Mouse (Mus musculus) midbrain, embryonic 10.5 days (tissue): ENCODE measurements at regions not wholly inside any gene's neighbourhood (a gene's known extent, or its start where the extent isn't known, plus 50 kb on each side); places are given as distances from the start of the nearest gene placed in this dataset.

Source experiments
- DNase-seq: peaks from one replicate; pipeline ENCODE4 v3.0.0-alpha.2; 2017; ENCODE audit warnings: low spot score
- H3K27ac ChIP-seq: fragments of 300-500 bp; sonication (generic); replicated peaks from 2 replicates; pipeline ENCODE4 v1.5.1; 2016; ENCODE audit warnings: mild to moderate bottlenecking
- H3K27me3 ChIP-seq: fragments of 300-500 bp; sonication (generic); 2 replicates; pipeline ENCODE4 v1.6.1; 2016; ENCODE audit warnings: low read depth, mild to moderate bottlenecking; ENCODE audit not compliant: poor library complexity, severe bottlenecking
- H3K36me3 ChIP-seq: fragments of 300-500 bp; sonication (generic); 2 replicates; pipeline ENCODE4 v1.6.1; 2016; ENCODE audit warnings: mild to moderate bottlenecking, moderate library complexity
- H3K4me1 ChIP-seq: fragments of 300-500 bp; sonication (generic); 2 replicates; pipeline ENCODE4 v1.6.1; 2016
- H3K4me3 ChIP-seq: fragments of 300-500 bp; sonication (generic); 2 replicates; pipeline ENCODE4 v1.5.1; 2016; ENCODE audit warnings: mild to moderate bottlenecking, moderate library complexity
- H3K9me3 ChIP-seq: fragments of 300-500 bp; sonication (generic); replicated peaks from 2 replicates; pipeline ENCODE4 v1.6.1; 2016; ENCODE audit warnings: mild to moderate bottlenecking
- WGBS: fragments of 180-500 bp; shearing (Covaris S2); methylation state at CpG from one replicate; pipeline ENCODE4 v1.1.7; 2016; 5-methylcytosine and 5-hydroxymethylcytosine counted together

DNA sequence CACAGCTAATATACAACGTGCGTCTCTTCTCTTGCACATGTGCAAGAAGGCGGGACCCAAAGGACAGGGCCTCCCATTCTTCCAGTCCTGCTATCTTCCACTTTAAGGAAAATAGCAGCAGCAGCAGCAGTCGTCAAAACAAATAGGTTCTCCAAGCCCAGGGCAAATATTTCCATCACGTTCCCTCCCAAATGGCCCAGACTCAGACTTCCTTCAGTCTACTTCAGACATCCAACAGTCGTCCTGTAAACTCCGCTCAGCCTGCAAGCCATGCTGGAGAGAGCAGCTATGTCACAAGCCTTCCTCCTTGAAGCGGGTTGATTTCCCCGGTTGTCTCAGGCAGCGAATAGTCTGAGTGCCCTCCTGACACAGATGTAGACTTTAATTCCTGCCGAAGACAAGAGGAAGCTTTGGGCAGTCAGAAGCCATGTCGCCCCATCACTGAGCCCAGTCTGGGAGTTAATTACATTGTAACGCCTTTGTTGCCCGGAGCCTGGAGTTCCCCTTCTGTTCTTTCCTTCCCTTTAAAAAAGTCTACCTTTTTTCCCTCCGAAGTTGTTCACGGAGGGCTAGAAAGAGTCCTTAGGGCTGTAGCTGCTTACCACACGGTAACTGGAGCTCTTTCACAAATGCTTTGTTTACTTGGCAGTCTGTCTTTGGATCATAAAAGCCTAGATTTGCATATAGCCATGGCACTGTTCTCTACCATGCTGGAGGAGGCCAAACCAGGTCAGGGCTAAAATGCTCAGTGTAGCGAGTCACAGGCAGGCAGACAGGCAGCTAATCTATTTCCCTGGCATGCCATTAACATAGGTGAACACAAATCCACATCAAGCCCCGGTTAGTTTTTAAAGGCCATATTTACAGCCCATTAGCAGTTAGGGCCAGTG lies 236.7 kb downstream of the Gm10260 start:
- WGBS = 59% methylated on average over 19 of the region's 19 CpGs

DNA sequence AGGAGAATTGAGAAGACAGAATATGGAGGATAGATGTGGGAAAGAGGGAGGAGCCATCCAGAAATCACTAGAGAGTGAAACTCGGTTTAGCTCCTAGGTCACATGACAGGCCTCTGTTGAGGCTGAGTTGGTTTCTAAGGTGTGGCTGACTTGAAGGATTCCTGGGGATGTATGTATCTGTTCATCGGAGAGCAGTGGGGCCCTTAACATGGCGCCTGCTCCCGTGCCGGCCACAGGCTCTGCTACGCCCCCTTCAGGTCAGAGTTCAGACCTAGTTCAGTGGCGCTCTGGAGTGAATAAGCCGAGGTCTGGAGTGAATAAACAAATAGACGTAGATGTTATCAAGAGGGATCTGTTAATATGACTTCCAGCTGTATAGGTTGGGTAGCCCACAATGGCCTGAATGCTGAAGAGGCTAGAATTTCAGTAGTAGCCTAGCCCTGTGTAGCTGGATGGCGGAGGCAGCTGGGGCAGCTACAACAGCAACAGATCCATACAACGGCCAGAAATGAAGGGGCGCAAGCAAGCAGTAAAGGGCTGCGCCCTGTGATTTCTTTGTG lies 239.4 kb downstream of the Gm10260 start:
- DNase-seq = no peak
- Histone ChIP-seq H3K36me3 (no peaks in the 10 kb centered on the region), H3K27ac (no peak overlapping the region), H3K27me3 (no peaks in the 10 kb centered on the region), H3K4me1 (peaks cover 14% of the 10 kb centered on the region), H3K4me3 (no peak overlapping the region), H3K9me3 (no peaks in the 10 kb centered on the region)
- 88% methylated on average over 13 of the region's 13 CpGs for WGBS

More for the DNA sequence above, 236.7 kb downstream of the Gm10260 start:
- Histone ChIP-seq H3K9me3 (no peaks in the 10 kb centered on the region), H3K4me1 (peaks cover 14% of the 10 kb centered on the region), H3K4me3 (no peak overlapping the region), H3K27ac (peak overlapping the region; percentile 79), H3K27me3 (no peaks in the 10 kb centered on the region), H3K36me3 (no peaks in the 10 kb centered on the region)
- DNase-seq = peak; percentile 34

DNA sequence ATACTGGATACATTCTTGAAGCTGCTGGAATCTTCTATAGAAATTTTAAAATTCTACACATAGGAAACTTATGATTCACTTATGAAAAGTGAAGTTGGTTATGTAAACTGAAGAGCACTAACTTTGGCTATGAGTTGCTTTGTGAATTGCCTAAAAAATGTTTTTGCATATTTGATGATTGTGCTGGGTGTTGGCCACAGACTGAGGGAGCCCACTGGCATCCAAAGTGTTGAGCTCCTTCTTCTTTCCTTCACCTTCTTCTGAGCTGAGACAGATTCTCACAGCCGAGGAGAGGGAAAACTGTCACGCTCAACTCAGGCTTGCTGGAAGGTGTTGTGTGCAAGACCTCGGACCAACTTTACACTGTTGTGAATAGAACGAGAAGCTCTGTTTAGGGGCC lies 243.7 kb downstream of the Gm10260 start:
- Histone ChIP-seq H3K36me3 (no peaks in the 10 kb centered on the region), H3K27me3 (no peaks in the 10 kb centered on the region), H3K4me1 (peaks cover 10% of the 10 kb centered on the region), H3K27ac (no peak overlapping the region), H3K9me3 (no peaks in the 10 kb centered on the region), H3K4me3 (no peak overlapping the region)
- 91% methylated on average over 4 of the region's 4 CpGs for WGBS
- DNase-seq = no peak

DNA sequence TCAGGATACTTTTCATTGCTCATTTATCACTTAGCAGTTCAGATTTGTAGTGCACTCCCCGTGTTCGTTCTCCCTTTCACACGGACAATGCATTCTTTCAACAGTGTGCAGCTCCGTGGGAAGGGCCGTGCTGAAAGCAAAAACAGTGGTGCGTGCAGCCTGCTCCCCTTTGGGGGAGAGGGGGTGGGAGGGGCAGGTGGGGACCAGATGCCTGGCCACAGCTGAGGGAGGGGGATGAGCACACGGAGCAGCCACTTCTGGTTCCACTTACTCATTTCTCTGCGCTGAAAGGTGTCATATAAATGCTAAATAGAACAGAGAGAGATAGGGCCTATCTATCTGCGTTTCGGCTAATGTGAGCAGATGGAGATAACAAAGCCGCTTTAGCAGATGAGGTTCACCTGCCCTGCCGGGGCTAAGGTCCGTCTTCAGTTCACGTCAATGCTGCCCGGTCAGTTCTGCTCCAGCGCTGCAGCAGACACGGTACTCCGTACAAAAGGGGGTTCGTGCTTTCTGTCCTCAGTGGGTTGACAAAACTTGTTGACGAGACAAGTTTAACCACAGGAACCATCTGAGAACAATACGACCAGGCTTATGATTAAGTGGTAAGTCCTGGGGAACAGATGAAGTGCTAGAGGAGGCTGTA lies 245.9 kb downstream of the Gm10260 start:
- Histone ChIP-seq H3K4me3 (no peak overlapping the region), H3K27me3 (no peaks in the 10 kb centered on the region), H3K36me3 (no peaks in the 10 kb centered on the region), H3K9me3 (no peaks in the 10 kb centered on the region), H3K4me1 (peaks cover 24% of the 10 kb centered on the region), H3K27ac (no peak overlapping the region)
- DNase-seq = no peak
- 76% methylated on average over 21 of the region's 21 CpGs for WGBS

DNA sequence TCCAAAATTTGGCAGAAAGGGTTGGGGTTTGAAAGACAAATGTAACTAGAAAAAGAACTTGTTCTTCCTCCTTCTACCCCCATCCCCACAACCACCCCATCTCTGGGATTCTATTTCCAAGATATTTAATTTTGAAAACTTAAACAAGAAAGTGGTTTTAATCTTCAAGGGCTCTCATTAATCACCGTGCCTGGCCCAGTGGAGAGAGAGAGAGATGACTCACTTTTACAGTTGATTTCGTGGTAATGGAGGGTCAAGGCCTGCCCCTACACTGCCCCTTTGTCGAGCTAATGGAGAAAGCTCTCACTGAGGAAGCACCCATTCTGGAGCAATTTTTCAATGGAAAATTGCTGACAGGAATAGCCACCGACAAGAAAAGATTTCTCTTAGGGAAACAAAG lies 247.9 kb downstream of the Gm10260 start:
- H3K27ac ChIP-seq = no peak overlapping the region

DNA sequence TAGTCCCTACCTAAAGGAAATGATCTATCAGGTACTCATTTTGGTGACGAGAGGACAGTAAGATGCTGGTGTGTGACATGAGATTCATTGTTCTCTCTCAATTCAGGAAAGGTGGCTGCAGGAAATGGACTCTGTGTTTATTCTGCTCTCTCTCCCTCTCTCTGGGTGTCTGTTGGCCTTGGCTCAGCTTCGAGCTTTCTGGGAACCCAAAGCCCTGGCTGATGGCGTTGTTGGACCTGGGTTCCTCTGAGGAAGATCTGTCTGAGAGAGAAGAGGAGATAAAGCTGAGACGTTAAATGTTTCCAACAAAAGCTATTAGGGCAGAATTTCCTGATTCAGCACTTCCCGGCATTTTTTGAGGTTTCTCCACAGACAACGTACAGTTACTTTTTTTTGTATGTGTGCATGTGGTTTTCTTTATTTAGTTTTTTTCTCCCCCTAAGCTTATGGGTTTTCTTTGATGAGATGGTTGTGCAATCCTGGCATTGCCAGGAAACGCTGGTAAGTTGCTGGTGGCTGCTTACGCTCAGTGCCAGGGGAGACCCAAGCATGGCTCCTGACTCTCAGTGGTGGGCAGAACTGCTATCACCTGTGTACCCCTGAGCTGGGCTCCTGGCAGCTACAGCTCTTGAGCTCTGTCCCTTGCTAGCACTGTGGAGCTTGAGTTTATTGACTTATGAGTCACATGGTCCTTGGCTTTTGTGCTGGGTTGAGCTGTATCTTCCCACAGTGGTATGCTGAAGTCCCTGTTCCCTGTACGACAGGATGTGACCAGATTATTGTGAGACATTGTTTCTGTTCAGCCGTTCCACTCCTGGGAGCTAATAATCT lies 249.8 kb downstream of the Gm10260 start:
- Histone ChIP-seq H3K36me3 (no peaks in the 10 kb centered on the region), H3K4me3 (no peak overlapping the region), H3K9me3 (no peaks in the 10 kb centered on the region), H3K4me1 (peaks cover 28% of the 10 kb centered on the region), H3K27ac (peak overlapping the region; percentile 34), H3K27me3 (no peaks in the 10 kb centered on the region)
- DNase-seq = no peak
- WGBS = 81% methylated on average over 10 of the region's 10 CpGs

More for the DNA sequence above, 247.9 kb downstream of the Gm10260 start:
- H3K9me3 ChIP-seq = no peaks in the 10 kb centered on the region
- no peak for DNase-seq
- no peaks in the 10 kb centered on the region for H3K27me3 ChIP-seq
- peaks cover 24% of the 10 kb centered on the region for H3K4me1 ChIP-seq
- WGBS = 86% methylated on average over 4 of the region's 4 CpGs
- no peak overlapping the region for H3K4me3 ChIP-seq
- H3K36me3 ChIP-seq = no peaks in the 10 kb centered on the region

DNA sequence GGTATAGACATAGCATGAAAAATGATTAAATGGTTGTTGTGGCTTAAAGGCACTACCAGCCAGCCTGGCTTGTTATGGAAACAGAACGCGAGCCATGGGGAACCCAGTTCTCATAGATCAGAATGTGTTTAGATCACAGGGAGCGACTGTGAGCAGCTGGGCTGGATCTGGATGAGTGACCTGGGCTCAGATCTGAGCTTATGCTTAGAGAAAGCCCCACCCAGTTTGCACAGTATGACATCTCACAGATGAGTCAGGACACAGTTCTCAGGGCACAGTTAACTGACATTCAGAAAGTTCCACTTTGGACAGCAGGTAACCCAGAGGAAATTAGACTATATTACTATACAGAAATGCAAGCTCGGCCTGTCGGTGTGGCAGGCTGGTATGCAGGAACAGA lies 255.5 kb downstream of the Gm10260 start:
- H3K4me1 ChIP-seq = peaks cover 4% of the 10 kb centered on the region; the same call in 1 of the 2 replicates
- 90% methylated on average over 5 of the region's 5 CpGs for WGBS
- DNase-seq = no peak

DNA sequence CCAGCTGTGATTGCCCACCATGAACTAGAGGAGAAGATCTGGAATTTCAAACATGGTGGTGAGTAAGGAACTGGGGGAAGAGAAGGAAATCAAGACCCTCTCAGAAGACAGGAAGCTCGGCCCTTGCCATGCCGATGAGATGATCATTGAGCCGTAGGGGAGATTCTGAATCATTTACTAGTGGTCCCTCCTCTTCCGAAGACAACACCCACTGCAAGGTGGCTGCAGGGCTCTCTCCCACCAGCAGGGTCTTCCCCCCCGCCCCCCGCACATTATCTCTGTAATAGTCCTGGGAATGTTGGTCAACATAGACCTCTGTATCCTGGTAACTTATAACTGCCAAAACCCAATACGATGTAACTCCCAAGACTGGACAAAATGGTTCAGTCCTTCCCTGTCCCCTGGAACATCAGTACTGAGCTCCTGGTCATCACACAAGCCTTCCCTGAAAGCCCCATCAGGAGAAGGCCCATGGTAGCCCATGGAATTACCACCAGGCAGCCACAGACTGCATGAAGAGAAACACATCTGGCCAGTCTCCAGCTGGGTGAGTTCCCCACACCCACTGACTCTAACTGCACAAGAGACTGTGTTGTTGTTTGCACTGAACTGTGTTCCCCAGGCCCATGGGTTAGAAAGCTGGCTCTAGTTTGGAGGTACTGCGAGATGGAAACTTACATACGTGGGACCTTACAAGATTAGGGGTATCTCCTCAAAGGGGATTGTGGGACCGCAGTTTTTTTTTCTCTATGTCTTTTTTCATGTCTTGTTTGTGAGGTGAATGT lies 256.3 kb downstream of the Gm10260 start:
- H3K4me1 ChIP-seq = peaks cover 7% of the 10 kb centered on the region; the same call in 1 of the 2 replicates
- no peak overlapping the region for H3K4me3 ChIP-seq
- no peaks in the 10 kb centered on the region for H3K9me3 ChIP-seq
- DNase-seq = no peak
- H3K27me3 ChIP-seq = no peaks in the 10 kb centered on the region
- WGBS = 93% methylated on average over 10 of the region's 10 CpGs
- H3K36me3 ChIP-seq = no peaks in the 10 kb centered on the region
- no peak overlapping the region for H3K27ac ChIP-seq

More for the DNA sequence above, 255.5 kb downstream of the Gm10260 start:
- H3K4me3 ChIP-seq = no peak overlapping the region
- H3K27ac ChIP-seq = no peak overlapping the region
- no peaks in the 10 kb centered on the region for H3K36me3 ChIP-seq
- no peaks in the 10 kb centered on the region for H3K9me3 ChIP-seq
- no peaks in the 10 kb centered on the region for H3K27me3 ChIP-seq

DNA sequence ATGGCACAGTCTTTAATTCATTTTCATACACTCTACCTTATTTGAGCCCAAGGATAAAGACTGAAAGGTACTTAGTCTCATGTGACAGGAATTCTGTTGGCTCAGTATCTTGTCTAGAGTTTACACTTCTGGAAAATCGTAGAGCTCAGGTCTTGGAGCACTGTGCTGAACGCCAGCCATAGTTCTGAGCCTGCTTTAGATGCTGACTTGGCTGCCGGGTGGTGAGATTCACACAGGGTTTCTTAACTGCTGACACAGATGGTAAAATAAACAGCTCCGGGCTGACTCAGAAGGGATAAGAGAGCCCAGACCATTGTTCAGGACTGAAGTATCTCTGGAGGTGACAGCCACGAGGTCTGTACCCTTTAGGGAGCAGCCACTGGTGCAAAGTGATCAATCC lies 257.0 kb downstream of the Gm10260 start:
- H3K4me1 ChIP-seq = peaks cover 7% of the 10 kb centered on the region; the same call in 1 of the 2 replicates
- H3K4me3 ChIP-seq = no peak overlapping the region
- no peaks in the 10 kb centered on the region for H3K9me3 ChIP-seq
- H3K27ac ChIP-seq = no peak overlapping the region
- WGBS = 88% methylated on average over 5 of the region's 5 CpGs
- DNase-seq = no peak
- no peaks in the 10 kb centered on the region for H3K36me3 ChIP-seq
- no peaks in the 10 kb centered on the region for H3K27me3 ChIP-seq

DNA sequence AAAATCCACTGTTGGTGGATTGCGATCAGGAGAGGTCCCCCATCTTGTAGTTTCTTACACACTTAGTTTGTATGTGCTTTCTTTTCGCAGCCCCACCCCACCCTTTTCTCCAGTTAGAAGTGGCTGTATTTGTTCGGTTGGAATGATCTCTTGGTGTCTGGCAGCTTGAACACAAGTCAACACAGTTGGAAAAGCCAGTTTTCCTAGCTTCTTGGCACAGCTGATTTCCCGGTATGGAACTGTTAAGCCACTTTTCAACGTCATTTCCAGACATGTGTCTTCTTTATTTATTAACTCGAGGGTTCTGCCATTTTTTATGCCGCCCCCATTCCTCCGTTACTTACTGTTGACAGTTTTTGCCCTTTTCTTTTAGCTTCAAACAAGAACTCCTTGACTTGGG lies 259.2 kb downstream of the Enc1 start:
- Histone ChIP-seq H3K36me3 (no peaks in the 10 kb centered on the region), H3K9me3 (no peaks in the 10 kb centered on the region), H3K4me3 (no peak overlapping the region), H3K27me3 (no peaks in the 10 kb centered on the region), H3K4me1 (0 out of 2 replicates have a peak, but pooled peaks cover 3% of the 10 kb centered on the region), H3K27ac (no peak overlapping the region)
- 92% methylated on average over 8 of the region's 8 CpGs for WGBS
- DNase-seq = no peak

DNA sequence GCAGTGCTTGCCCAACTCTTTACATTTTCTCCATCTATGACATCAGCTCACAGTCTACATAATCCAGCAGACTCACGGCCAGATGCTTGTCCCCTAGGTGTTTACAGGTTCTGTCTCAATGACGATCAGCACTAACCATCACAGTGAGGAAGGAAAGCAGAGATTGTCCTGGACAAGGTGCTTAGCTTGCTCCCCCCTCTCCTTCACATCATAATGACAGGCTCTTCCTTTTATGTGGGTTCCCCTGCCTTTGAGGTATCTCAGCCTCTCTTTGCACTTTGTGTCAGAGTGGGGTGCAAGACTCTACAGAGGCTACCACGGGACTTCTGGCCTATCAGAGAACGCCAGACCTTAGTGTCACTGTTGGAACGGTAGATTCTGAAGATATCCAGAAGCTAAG lies 258.1 kb downstream of the Enc1 start:
- 90% methylated on average over 5 of the region's 5 CpGs for WGBS
- no peak for DNase-seq
- Histone ChIP-seq H3K4me3 (no peak overlapping the region), H3K9me3 (no peaks in the 10 kb centered on the region), H3K27me3 (no peaks in the 10 kb centered on the region), H3K4me1 (0 out of 2 replicates have a peak, but pooled peaks cover 3% of the 10 kb centered on the region), H3K36me3 (no peaks in the 10 kb centered on the region), H3K27ac (no peak overlapping the region)

DNA sequence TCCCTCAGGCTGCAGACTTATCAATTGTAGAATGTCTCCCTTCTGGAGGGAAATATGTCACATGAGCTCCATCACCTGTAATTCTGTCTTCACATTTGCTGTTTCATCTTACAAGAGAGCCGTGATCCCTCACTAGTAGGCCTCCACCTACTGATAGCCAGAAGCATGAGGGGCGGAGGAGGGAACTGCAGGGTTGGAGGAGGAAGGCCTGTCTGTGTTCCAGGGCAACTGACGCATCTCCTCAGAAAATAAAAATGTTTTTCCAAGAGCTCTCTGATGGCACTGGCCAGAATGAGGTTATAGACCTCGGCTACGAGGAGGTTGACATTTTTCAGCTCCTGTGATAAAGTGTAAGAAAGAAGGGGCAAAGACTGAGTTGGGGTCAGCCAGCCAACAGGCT lies 257.0 kb downstream of the Enc1 start:
- WGBS = 87% methylated on average over 5 of the region's 5 CpGs
- DNase-seq = no peak

More for the DNA sequence above, 257.0 kb downstream of the Enc1 start:
- Histone ChIP-seq H3K4me3 (no peak overlapping the region), H3K27ac (no peak overlapping the region), H3K27me3 (no peaks in the 10 kb centered on the region), H3K4me1 (peaks cover 10% of the 10 kb centered on the region; the same call in 1 of the 2 replicates), H3K36me3 (no peaks in the 10 kb centered on the region), H3K9me3 (no peaks in the 10 kb centered on the region)
